Mouse (Mus musculus): ENCODE measurements around the gene Lrrfip2. TPM values are rescaled to one million over a fixed set of nuclear protein-coding genes. Genes with fewer than 3 reads are reported as not detected.
A peak's percentile ranks its signal among the peaks of the same experiment; 100 is the strongest.

Gene Lrrfip2
- polyA plus RNA-seq, 1 experiment, result 22.3 TPM

GRCm38 (mm10) chr9:111178971-111179370, 61.6 kb downstream of the Lrrfip2 start:
- DNase-seq, result no peak
- no peak for TF ChIP-seq CTCF (IDR thresholded peaks at IDR 0.05; ENCODE audit: insufficient read depth, low read length)
- Histone ChIP-seq H3K4me1 (ENCODE audit: control insufficient read depth, insufficient read depth, low read length) (no peaks in the 10 kb centered on the region), H3K4me3 (replicated peaks; ENCODE audit: extremely low read depth, low read depth, low read length) (no peak overlapping the region)
- WGBS, result 90% methylated on average over 5 of the region's 5 CpGs

GRCm38 (mm10) chr9:111182176-111182575, 64.8 kb downstream of the Lrrfip2 start:
- TF ChIP-seq POLR2A (IDR thresholded peaks at IDR 0.05; ENCODE audit: borderline replicate concordance, extremely low read depth, low read depth, low read length) (no peak), CTCF (IDR thresholded peaks at IDR 0.05; ENCODE audit: insufficient read depth, low read length) (no peak)
- Histone ChIP-seq H3K4me1 (ENCODE audit: control insufficient read depth, insufficient read depth, low read length) (no peaks in the 10 kb centered on the region; the same call in 1 of the 2 replicates), H3K4me3 (replicated peaks; ENCODE audit: extremely low read depth, low read depth, low read length) (no peak overlapping the region)
- 50% methylated on average over 3 of the region's 3 CpGs for WGBS
- no peak for DNase-seq

- no peaks in the 10 kb centered on the region; the same call in 1 of the 2 replicates for H3K4me1 ChIP-seq (ENCODE audit: control insufficient read depth, insufficient read depth, low read length)
- no peak for DNase-seq
- no peak overlapping the region for H3K4me3 ChIP-seq (replicated peaks; ENCODE audit: extremely low read depth, low read depth, low read length)
- WGBS, result 81% methylated on average over 4 of the region's 4 CpGs
- TF ChIP-seq POLR2A (IDR thresholded peaks at IDR 0.05; ENCODE audit: borderline replicate concordance, extremely low read depth, low read depth, low read length), result no peak
- TF ChIP-seq CTCF (IDR thresholded peaks at IDR 0.05; ENCODE audit: insufficient read depth, low read length), result no peak
Observed at GRCm38 (mm10) chr9:111184929-111185328, 67.5 kb downstream of the Lrrfip2 start.

- Histone ChIP-seq H3K4me1 (ENCODE audit: control insufficient read depth, insufficient read depth, low read length) (no peaks in the 10 kb centered on the region; the same call in 1 of the 2 replicates), H3K4me3 (replicated peaks; ENCODE audit: extremely low read depth, low read depth, low read length) (no peak overlapping the region)
- WGBS, result 75% methylated on average over 6 of the region's 6 CpGs
- no peak for DNase-seq
- TF ChIP-seq CTCF (IDR thresholded peaks at IDR 0.05; ENCODE audit: insufficient read depth, low read length) (no peak), POLR2A (IDR thresholded peaks at IDR 0.05; ENCODE audit: borderline replicate concordance, extremely low read depth, low read depth, low read length) (no peak)
Observed at GRCm38 (mm10) chr9:111186861-111187260, 69.5 kb downstream of the Lrrfip2 start.

- no peaks in the 10 kb centered on the region; the same call in 1 of the 2 replicates for H3K4me1 ChIP-seq (ENCODE audit: control insufficient read depth, insufficient read depth, low read length)
- 47% methylated on average over 7 of the region's 7 CpGs for WGBS
- TF ChIP-seq POLR2A (IDR thresholded peaks at IDR 0.05; ENCODE audit: borderline replicate concordance, extremely low read depth, low read depth, low read length) (no peak), CTCF (IDR thresholded peaks at IDR 0.05; ENCODE audit: insufficient read depth, low read length) (no peak)
- DNase-seq, result no peak
- no peak overlapping the region for H3K4me3 ChIP-seq (replicated peaks; ENCODE audit: extremely low read depth, low read depth, low read length)
Observed at GRCm38 (mm10) chr9:111188731-111189130, 71.3 kb downstream of the Lrrfip2 start.

- 80% methylated on average over 2 of the region's 2 CpGs for WGBS
- Histone ChIP-seq H3K4me3 (replicated peaks; ENCODE audit: extremely low read depth, low read depth, low read length) (no peak overlapping the region), H3K4me1 (ENCODE audit: control insufficient read depth, insufficient read depth, low read length) (peaks cover 6% of the 10 kb centered on the region)
- TF ChIP-seq CTCF (IDR thresholded peaks at IDR 0.05; ENCODE audit: insufficient read depth, low read length) (no peak), POLR2A (IDR thresholded peaks at IDR 0.05; ENCODE audit: borderline replicate concordance, extremely low read depth, low read depth, low read length) (no peak)
- no peak for DNase-seq
Observed at GRCm38 (mm10) chr9:111193211-111193610, 75.8 kb downstream of the Lrrfip2 start.

- Histone ChIP-seq H3K4me3 (replicated peaks; ENCODE audit: extremely low read depth, low read depth, low read length) (no peak overlapping the region), H3K4me1 (ENCODE audit: control insufficient read depth, insufficient read depth, low read length) (peaks cover 6% of the 10 kb centered on the region)
- TF ChIP-seq CTCF (IDR thresholded peaks at IDR 0.05; ENCODE audit: insufficient read depth, low read length), result no peak
- TF ChIP-seq POLR2A (IDR thresholded peaks at IDR 0.05; ENCODE audit: borderline replicate concordance, extremely low read depth, low read depth, low read length), result no peak
- WGBS, result 73% methylated on average over 3 of the region's 3 CpGs
- DNase-seq, result peak; percentile 18
Observed at GRCm38 (mm10) chr9:111197116-111197515, 79.7 kb downstream of the Lrrfip2 start.

GRCm38 (mm10) chr9:111197712-111198111, 80.3 kb downstream of the Lrrfip2 start:
- no peak for TF ChIP-seq CTCF (IDR thresholded peaks at IDR 0.05; ENCODE audit: insufficient read depth, low read length)
- TF ChIP-seq POLR2A (IDR thresholded peaks at IDR 0.05; ENCODE audit: borderline replicate concordance, extremely low read depth, low read depth, low read length), result no peak
- 61% methylated on average over 4 of the region's 4 CpGs for WGBS
- no peak for DNase-seq
- Histone ChIP-seq H3K4me1 (ENCODE audit: control insufficient read depth, insufficient read depth, low read length) (peaks cover 6% of the 10 kb centered on the region), H3K4me3 (replicated peaks; ENCODE audit: extremely low read depth, low read depth, low read length) (no peak overlapping the region)

- WGBS, result 79% methylated on average over 1 of the region's 1 CpGs
- TF ChIP-seq POLR2A (IDR thresholded peaks at IDR 0.05; ENCODE audit: borderline replicate concordance, extremely low read depth, low read depth, low read length) (no peak), CTCF (IDR thresholded peaks at IDR 0.05; ENCODE audit: insufficient read depth, low read length) (no peak)
- peaks cover 6% of the 10 kb centered on the region for H3K4me1 ChIP-seq (ENCODE audit: control insufficient read depth, insufficient read depth, low read length)
Observed at GRCm38 (mm10) chr9:111198332-111198731, 80.9 kb downstream of the Lrrfip2 start.

GRCm38 (mm10) chr9:111200208-111200607, 82.8 kb downstream of the Lrrfip2 start:
- TF ChIP-seq POLR2A (IDR thresholded peaks at IDR 0.05; ENCODE audit: borderline replicate concordance, extremely low read depth, low read depth, low read length) (no peak), CTCF (IDR thresholded peaks at IDR 0.05; ENCODE audit: insufficient read depth, low read length) (no peak)
- H3K4me1 ChIP-seq (ENCODE audit: control insufficient read depth, insufficient read depth, low read length), result peaks cover 6% of the 10 kb centered on the region
- no peak overlapping the region for H3K4me3 ChIP-seq (replicated peaks; ENCODE audit: extremely low read depth, low read depth, low read length)
- no peak for DNase-seq

More at GRCm38 (mm10) chr9:111198332-111198731, 80.9 kb downstream of the Lrrfip2 start:
- H3K4me3 ChIP-seq (replicated peaks; ENCODE audit: extremely low read depth, low read depth, low read length), result no peak overlapping the region
- DNase-seq, result no peak

Measured in lung, adult 2 months (tissue).